Mouse (Mus musculus): ENCODE results near the gene Fancd2. TPM values are rescaled to one million over a fixed set of nuclear protein-coding genes. Genes with fewer than 3 reads are reported as not detected.

Fancd2 gene
- total and polyA plus RNA-seq, 3 experiments: 14.0 to 35.0 (median 18.5) TPM

- peaks cover 3 to 15% of the 10 kb centered on the region in 2 experiments for H3K4me1 ChIP-seq (ENCODE audit: control insufficient read depth in 1 of 2, insufficient read depth in 2 of 2, low read length in 2 of 2)
- H3K36me3 ChIP-seq (ENCODE audit: control insufficient read depth in 1 of 2, insufficient read depth in 2 of 2, low read length in 2 of 2): peaks cover 8 to 17% of the 10 kb centered on the region in 2 experiments
- TF ChIP-seq CHD1 (IDR thresholded peaks at IDR 0.05; ENCODE audit: low read depth, low read length) (no peak), ETS1 (IDR thresholded peaks at IDR 0.05; ENCODE audit: low read depth, low read length) (no peak), ZC3H11A (IDR thresholded peaks at IDR 0.05; ENCODE audit: low read depth, low read length) (no peak), GATA1 (IDR thresholded peaks at IDR 0.05; ENCODE audit: low read depth, low read length) (no peak), UBTF (IDR thresholded peaks at IDR 0.05; ENCODE audit: borderline replicate concordance, insufficient read depth, low read depth, low read length) (no peak), BHLHE40 (IDR thresholded peaks at IDR 0.05; ENCODE audit: borderline replicate concordance, low read depth, low read length) (no peak)
- no peak for DNase-seq (ENCODE audit: low read depth, low spot score)
- H3K79me2 ChIP-seq (ENCODE audit: control insufficient read depth, insufficient read depth, low read length, poor library complexity): peaks cover 7% of the 10 kb centered on the region; the same call in 1 of the 2 replicates
- H3K9ac ChIP-seq (ENCODE audit: control insufficient read depth, low read depth, low read length, poor library complexity, severe bottlenecking): no peak overlapping the region
- H3K9me3 ChIP-seq (replicated peaks; ENCODE audit: insufficient read depth, low read length): no peaks in the 10 kb centered on the region
- no peak overlapping the region for H3K27ac ChIP-seq (ENCODE audit: control insufficient read depth, low read depth, low read length)
- no peak overlapping the region for H3K4me3 ChIP-seq (ENCODE audit: control insufficient read depth in 1 of 2, insufficient read depth in 1 of 2, low read depth in 2 of 2, low read length in 2 of 2)
- H3K27me3 ChIP-seq (ENCODE audit: control insufficient read depth in 1 of 2, insufficient read depth in 2 of 2, low read length in 2 of 2): no peaks in the 10 kb centered on the region
These were observed 9.2 kb upstream of the Fancd2 start for GRCm38 (mm10) chr6:113522310-113522709.

GRCm38 (mm10) chr6:113523420-113523819 lies 8.1 kb upstream of the Fancd2 start:
- peaks cover 6 to 17% of the 10 kb centered on the region in 2 experiments for H3K36me3 ChIP-seq (ENCODE audit: control insufficient read depth in 1 of 2, insufficient read depth in 2 of 2, low read length in 2 of 2)

More at GRCm38 (mm10) chr6:113523420-113523819, 8.1 kb upstream of the Fancd2 start:
- Histone ChIP-seq H3K9ac (ENCODE audit: control insufficient read depth, low read depth, low read length, poor library complexity, severe bottlenecking) (no peak overlapping the region), H3K27me3 (ENCODE audit: control insufficient read depth in 1 of 2, insufficient read depth in 2 of 2, low read length in 2 of 2) (no peaks in the 10 kb centered on the region), H3K79me2 (ENCODE audit: control insufficient read depth, insufficient read depth, low read length, poor library complexity) (peaks cover 13% of the 10 kb centered on the region; the same call in 1 of the 2 replicates), H3K4me3 (ENCODE audit: control insufficient read depth in 1 of 2, insufficient read depth in 1 of 2, low read depth in 2 of 2, low read length in 2 of 2) (no peak overlapping the region), H3K27ac (ENCODE audit: control insufficient read depth, low read depth, low read length) (no peak overlapping the region), H3K4me1 (ENCODE audit: control insufficient read depth in 1 of 2, insufficient read depth in 2 of 2, low read length in 2 of 2) (peaks cover 3 to 6% of the 10 kb centered on the region in 2 experiments; a peak in 3 of 4 replicates), H3K9me3 (replicated peaks; ENCODE audit: insufficient read depth, low read length) (no peaks in the 10 kb centered on the region)
- TF ChIP-seq ZC3H11A (IDR thresholded peaks at IDR 0.05; ENCODE audit: low read depth, low read length): no peak
- no peak for TF ChIP-seq NELFE (IDR thresholded peaks at IDR 0.05; ENCODE audit: low read depth, low read length)
- no peak for TF ChIP-seq ZNF384 (IDR thresholded peaks at IDR 0.05; ENCODE audit: low read depth, low read length)
- TF ChIP-seq MYC (IDR thresholded peaks at IDR 0.05; ENCODE audit: low read depth, low read length): no peak
- TF ChIP-seq CHD1 (IDR thresholded peaks at IDR 0.05; ENCODE audit: low read depth, low read length): no peak
- no peak for TF ChIP-seq CTCF (IDR thresholded peaks at IDR 0.05 in 2 of 3, conservative IDR thresholded peaks at IDR 0.05 in 1 of 3; ENCODE audit: control insufficient read depth in 1 of 3, insufficient read depth in 1 of 3, low read depth in 2 of 3, low read length in 3 of 3, poor library complexity in 1 of 3, severe bottlenecking in 1 of 3)
- no peak for TF ChIP-seq EP300 (IDR thresholded peaks at IDR 0.05; ENCODE audit: low read depth in 1 of 2, low read length in 2 of 2)
- no peak for TF ChIP-seq RCOR1 (IDR thresholded peaks at IDR 0.05; ENCODE audit: low read depth, low read length)
- no peak for TF ChIP-seq TCF12 (IDR thresholded peaks at IDR 0.05; ENCODE audit: low read depth, low read length)
- no peak for TF ChIP-seq ELF1 (IDR thresholded peaks at IDR 0.05; ENCODE audit: low read depth, low read length)
- no peak for TF ChIP-seq GABPA (IDR thresholded peaks at IDR 0.05; ENCODE audit: low read depth, low read length)
- TF ChIP-seq TBP (IDR thresholded peaks at IDR 0.05; ENCODE audit: low read depth, low read length): no peak
- TF ChIP-seq USF1 (IDR thresholded peaks at IDR 0.05; ENCODE audit: low read depth, low read length): no peak
- no peak for TF ChIP-seq MEF2A (IDR thresholded peaks at IDR 0.05; ENCODE audit: extremely low read depth, insufficient replicate concordance, low read depth, low read length, poor library complexity, severe bottlenecking)
- no peak for TF ChIP-seq MAZ (IDR thresholded peaks at IDR 0.05; ENCODE audit: low read depth, low read length)
- no peak for TF ChIP-seq ZKSCAN1 (IDR thresholded peaks at IDR 0.05; ENCODE audit: low read depth, low read length)
- TF ChIP-seq MXI1 (IDR thresholded peaks at IDR 0.05; ENCODE audit: low read depth, low read length): no peak
- no peak for TF ChIP-seq USF2 (IDR thresholded peaks at IDR 0.05; ENCODE audit: borderline replicate concordance in 1 of 2, insufficient read depth in 1 of 2, low read depth in 1 of 2, low read length in 2 of 2)
- TF ChIP-seq RAD21 (IDR thresholded peaks at IDR 0.05; ENCODE audit: low read depth, low read length): no peak
- no peak for TF ChIP-seq POLR2AphosphoS2 (IDR thresholded peaks at IDR 0.05; ENCODE audit: low read length)
- DNase-seq (ENCODE audit: low read depth, low spot score): no peak
